Mouse (Mus musculus): ENCODE measurements around the gene Bcat2. TPM values are rescaled to one million over a fixed set of nuclear protein-coding genes. Genes with fewer than 3 reads are reported as not detected.

Gene Bcat2
- total RNA-seq, 2 experiments from 2014 or later = 20.5 to 23.4 TPM

- no peak for DNase-seq (ENCODE audit: extremely low spot score in 1 of 2, low spot score in 1 of 2)
These were observed 20.1 kb upstream of the Bcat2 start for GRCm38 (mm10) chr7:45549641-45550436.

- DNase-seq (ENCODE audit: extremely low spot score in 1 of 2, low spot score in 1 of 2) = no peak
These were observed 19.0 kb upstream of the Bcat2 start for GRCm38 (mm10) chr7:45550821-45551511.

- DNase-seq (ENCODE audit: extremely low spot score in 1 of 2, low spot score in 1 of 2) = no peak
These were observed 18.5 kb upstream of the Bcat2 start for GRCm38 (mm10) chr7:45551512-45551883.

- no peak for DNase-seq (ENCODE audit: extremely low spot score in 1 of 2, low spot score in 1 of 2)
These were observed 16.4 kb upstream of the Bcat2 start for GRCm38 (mm10) chr7:45553519-45553918.

- no peak for DNase-seq (ENCODE audit: extremely low spot score in 1 of 2, low spot score in 1 of 2)
These were observed 16.0 kb upstream of the Bcat2 start for GRCm38 (mm10) chr7:45553990-45554389.

- DNase-seq (ENCODE audit: extremely low spot score in 1 of 2, low spot score in 1 of 2) = no peak
These were observed 15.2 kb upstream of the Bcat2 start, which contains the start of gene Hsd17b14 for GRCm38 (mm10) chr7:45554744-45555143. Hsd17b14 (plus strand) TSS chr7:45554893.

GRCm38 (mm10) chr7:45555787-45556186 lies 14.2 kb upstream of the Bcat2 start:
- peak; percentile 51 to 79 for DNase-seq (ENCODE audit: extremely low spot score in 1 of 2, low spot score in 1 of 2)

GRCm38 (mm10) chr7:45558907-45559306 lies 11.0 kb upstream of the Bcat2 start:
- DNase-seq (ENCODE audit: extremely low spot score in 1 of 2, low spot score in 1 of 2) = no peak

- no peak for DNase-seq (ENCODE audit: extremely low spot score in 1 of 2, low spot score in 1 of 2)
These were observed 9.7 kb upstream of the Bcat2 start for GRCm38 (mm10) chr7:45560241-45560640.

- DNase-seq (ENCODE audit: extremely low spot score in 1 of 2, low spot score in 1 of 2) = peak; percentile 66 to 85
These were observed 8.9 kb upstream of the Bcat2 start for GRCm38 (mm10) chr7:45560843-45561623.

GRCm38 (mm10) chr7:45561624-45562520 lies 8.1 kb upstream of the Bcat2 start:
- no peak for DNase-seq (ENCODE audit: extremely low spot score in 1 of 2, low spot score in 1 of 2)

- DNase-seq (ENCODE audit: extremely low spot score in 1 of 2, low spot score in 1 of 2) = no peak
These were observed 5.1 kb upstream of the Bcat2 start for GRCm38 (mm10) chr7:45564811-45565210.

- no peak for DNase-seq (ENCODE audit: extremely low spot score in 1 of 2, low spot score in 1 of 2)
These were observed 4.5 kb upstream of the Bcat2 start for GRCm38 (mm10) chr7:45565446-45565845.

- DNase-seq (ENCODE audit: extremely low spot score in 1 of 2, low spot score in 1 of 2) = no peak
These were observed 2.7 kb upstream of the Bcat2 start for GRCm38 (mm10) chr7:45567112-45567779.

- DNase-seq (ENCODE audit: extremely low spot score in 1 of 2, low spot score in 1 of 2) = peak; percentile 59 to 69
These were observed 2.0 kb upstream of the Bcat2 start for GRCm38 (mm10) chr7:45567780-45568516.

- no peak for DNase-seq (ENCODE audit: extremely low spot score in 1 of 2, low spot score in 1 of 2)
These were observed 1.1 kb upstream of the Bcat2 start for GRCm38 (mm10) chr7:45568601-45569473.

GRCm38 (mm10) chr7:45571966-45572365 lies 2.0 kb downstream of the Bcat2 start:
- DNase-seq (ENCODE audit: extremely low spot score in 1 of 2, low spot score in 1 of 2) = no peak

GRCm38 (mm10) chr7:45573954-45574353 lies 4.0 kb downstream of the Bcat2 start:
- no peak for DNase-seq (ENCODE audit: extremely low spot score in 1 of 2, low spot score in 1 of 2)
